Mouse (Mus musculus) heart, embryonic 10.5 days (tissue): Measurements from ENCODE around the gene Vmn1r85. TPM values are rescaled to one million over a fixed set of nuclear protein-coding genes. Genes with fewer than 3 reads are reported as not detected.
A peak's percentile ranks its signal among the peaks of the same experiment; 100 is the strongest.

Experiments
- DNase-seq: peaks from one replicate; pipeline ENCODE4 v3.0.0-alpha.2; 2017; ENCODE audit warnings: low spot score
- H3K27ac ChIP-seq: fragments of 300-500 bp; sonication (generic); 2 replicates; pipeline ENCODE4 v1.5.1; 2016; ENCODE audit warnings: mild to moderate bottlenecking
- H3K27me3 ChIP-seq: fragments of 300-500 bp; sonication (generic); 2 replicates; pipeline ENCODE4 v1.6.1; 2016; ENCODE audit warnings: mild to moderate bottlenecking; ENCODE audit not compliant: poor library complexity, insufficient read depth, severe bottlenecking
- H3K36me3 ChIP-seq: fragments of 300-500 bp; sonication (generic); 2 replicates; pipeline ENCODE4 v1.6.1; 2016; ENCODE audit warnings: mild to moderate bottlenecking, moderate library complexity
- H3K4me1 ChIP-seq: fragments of 300-500 bp; sonication (generic); 2 replicates; pipeline ENCODE4 v1.6.1; 2016; ENCODE audit warnings: mild to moderate bottlenecking
- H3K4me3 ChIP-seq: fragments of 300-500 bp; sonication (generic); 2 replicates; pipeline ENCODE4 v1.5.1; 2016; ENCODE audit warnings: mild to moderate bottlenecking, moderate library complexity
- H3K9me3 ChIP-seq: fragments of 300-500 bp; sonication (generic); 2 replicates; pipeline ENCODE4 v1.6.1; 2016; ENCODE audit warnings: mild to moderate bottlenecking, moderate library complexity
- WGBS: fragments of 180-500 bp; shearing (Covaris S2); methylation state at CpG from one replicate; pipeline ENCODE4 v1.1.7; 2016; 5-methylcytosine and 5-hydroxymethylcytosine counted together
- polyA plus RNA-seq: library from polyadenylated mRNA; unstranded; fragments of >200 nt; fragmentation: Nextera tagmentation; extraction: Ambion mirVana; gene quantifications from 2 replicates; pipeline ENCODE4 v1.2.1, GENCODE M21; 2016

Gene Vmn1r85
- polyA plus RNA-seq, 1 experiment from 2014 or later, result not detected

DNA sequence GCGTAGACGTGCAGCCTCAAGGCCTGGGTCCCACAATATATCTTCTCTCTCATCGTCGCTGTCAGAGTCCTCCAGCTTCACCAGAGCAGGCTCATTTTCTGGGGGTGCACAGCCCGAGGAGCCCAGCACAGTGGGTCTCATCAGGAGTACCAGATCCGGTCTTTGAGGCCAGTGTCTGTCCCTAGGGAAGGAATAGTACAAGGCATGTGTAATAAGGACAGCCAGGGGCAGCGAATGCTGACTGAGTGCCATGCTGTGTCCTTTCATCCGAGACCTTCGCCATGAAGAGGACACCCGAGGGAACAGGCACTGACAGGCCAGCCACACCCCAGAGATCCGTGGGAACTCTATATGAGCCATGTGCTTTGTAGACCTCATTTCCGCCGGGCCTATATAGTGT, 42.0 kb downstream of the Vmn1r85 start:
- H3K27me3 ChIP-seq, result no peaks in the 10 kb centered on the region
- DNase-seq, result no peak
- H3K4me3 ChIP-seq, result no peak overlapping the region
- no peaks in the 10 kb centered on the region for H3K36me3 ChIP-seq
- H3K4me1 ChIP-seq, result no peaks in the 10 kb centered on the region
- no peaks in the 10 kb centered on the region for H3K9me3 ChIP-seq
- WGBS, result 85% methylated on average over 13 of the region's 13 CpGs
- no peak overlapping the region for H3K27ac ChIP-seq

GRCm38 (mm10) chr7:13046084-13046483, 48.9 kb downstream of the Vmn1r85 start:
- no peak overlapping the region for H3K27ac ChIP-seq
- H3K4me3 ChIP-seq, result no peak overlapping the region
- no peaks in the 10 kb centered on the region for H3K36me3 ChIP-seq
- peak; percentile 84 for DNase-seq
- H3K27me3 ChIP-seq, result peaks cover 45% of the 10 kb centered on the region
- peaks cover 15% of the 10 kb centered on the region for H3K4me1 ChIP-seq
- H3K9me3 ChIP-seq, result peaks cover 7% of the 10 kb centered on the region; the same call in 1 of the 2 replicates
- WGBS, result 6% methylated on average over 2 of the region's 2 CpGs

GRCm38 (mm10) chr7:13044254-13044625, 50.7 kb downstream of the Vmn1r85 start:
- Histone ChIP-seq H3K36me3 (no peaks in the 10 kb centered on the region), H3K27me3 (peaks cover 45% of the 10 kb centered on the region), H3K4me3 (peak overlapping the region; percentile 61), H3K4me1 (peaks cover 18% of the 10 kb centered on the region), H3K9me3 (peaks cover 7% of the 10 kb centered on the region; the same call in 1 of the 2 replicates), H3K27ac (peak overlapping the region; percentile 37; the same call in 1 of the 2 replicates)
- DNase-seq, result no peak
- 2% methylated on average over 23 of the region's 23 CpGs for WGBS

DNA sequence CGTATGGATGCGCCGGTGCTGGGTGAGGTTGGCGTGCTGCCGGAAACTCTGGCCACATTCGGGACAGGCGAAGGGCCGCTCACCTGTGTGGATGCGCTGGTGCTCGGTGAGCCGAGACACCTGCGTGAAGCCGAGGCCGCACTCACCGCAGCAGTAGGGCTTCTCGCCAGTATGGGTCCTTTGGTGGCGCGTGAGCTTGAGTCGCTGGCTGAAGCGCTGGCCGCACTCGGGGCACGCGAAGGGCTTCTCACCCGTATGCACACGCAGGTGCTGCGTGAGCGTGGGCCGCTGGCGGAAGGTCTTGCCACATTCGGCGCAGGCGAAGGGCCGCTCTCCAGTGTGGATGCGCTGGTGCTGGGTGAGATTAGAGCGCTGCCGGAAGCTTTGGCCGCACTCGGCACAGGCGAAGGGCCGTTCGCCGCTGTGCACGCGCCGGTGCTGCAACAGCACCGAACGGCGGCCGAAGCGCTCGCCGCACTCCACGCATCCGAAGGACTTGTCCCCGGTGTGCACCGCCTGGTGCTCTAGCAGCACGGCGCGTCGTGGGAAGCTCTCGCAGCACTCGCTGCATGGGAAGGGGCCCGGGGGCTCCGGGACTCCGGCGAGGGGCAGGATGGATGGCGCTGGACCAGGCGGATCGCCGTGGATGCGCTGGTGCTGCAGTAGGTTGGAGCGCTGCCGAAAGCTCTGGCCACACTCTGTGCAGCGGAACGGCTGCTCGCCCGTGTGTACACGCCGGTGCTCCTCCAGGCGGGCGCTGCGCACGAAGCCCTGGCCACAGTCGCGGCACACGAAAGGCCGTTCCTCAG, 51.3 kb downstream of the Vmn1r85 start:
- peaks cover 7% of the 10 kb centered on the region; the same call in 1 of the 2 replicates for H3K9me3 ChIP-seq
- peaks cover 45% of the 10 kb centered on the region for H3K27me3 ChIP-seq
- DNase-seq, result no peak
- H3K4me3 ChIP-seq, result peak overlapping the region; percentile 61
- H3K27ac ChIP-seq, result peak overlapping the region; percentile 37; the same call in 1 of the 2 replicates
- H3K4me1 ChIP-seq, result peaks cover 24% of the 10 kb centered on the region
- WGBS, result 5% methylated on average over 88 of the region's 88 CpGs
- no peaks in the 10 kb centered on the region for H3K36me3 ChIP-seq

DNA sequence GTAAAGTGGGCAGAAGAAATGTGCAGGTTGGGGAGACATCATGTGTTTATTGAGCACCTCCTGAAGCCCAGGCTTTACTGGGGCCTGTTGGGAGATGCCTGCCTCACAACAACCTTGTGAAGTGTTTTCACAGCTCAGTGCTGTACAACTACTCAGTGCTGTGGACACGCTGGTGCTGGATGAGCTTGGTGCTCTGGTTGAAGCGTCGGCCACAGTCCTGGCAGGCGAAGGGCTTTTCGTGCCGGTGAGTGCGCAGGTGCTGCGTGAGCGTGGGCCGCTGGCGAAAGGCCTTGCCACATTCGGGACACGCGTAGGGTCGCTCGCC, 51.9 kb downstream of the Vmn1r85 start:
- WGBS, result 29% methylated on average over 16 of the region's 16 CpGs
- peaks cover 27% of the 10 kb centered on the region for H3K4me1 ChIP-seq
- H3K4me3 ChIP-seq, result peak overlapping the region; percentile 61
- H3K9me3 ChIP-seq, result peaks cover 7% of the 10 kb centered on the region; the same call in 1 of the 2 replicates
- H3K27ac ChIP-seq, result 0 out of 2 replicates have a peak overlapping the region, but pooled peaks have one; percentile 37
- H3K36me3 ChIP-seq, result no peaks in the 10 kb centered on the region
- no peak for DNase-seq
- H3K27me3 ChIP-seq, result peaks cover 45% of the 10 kb centered on the region

DNA sequence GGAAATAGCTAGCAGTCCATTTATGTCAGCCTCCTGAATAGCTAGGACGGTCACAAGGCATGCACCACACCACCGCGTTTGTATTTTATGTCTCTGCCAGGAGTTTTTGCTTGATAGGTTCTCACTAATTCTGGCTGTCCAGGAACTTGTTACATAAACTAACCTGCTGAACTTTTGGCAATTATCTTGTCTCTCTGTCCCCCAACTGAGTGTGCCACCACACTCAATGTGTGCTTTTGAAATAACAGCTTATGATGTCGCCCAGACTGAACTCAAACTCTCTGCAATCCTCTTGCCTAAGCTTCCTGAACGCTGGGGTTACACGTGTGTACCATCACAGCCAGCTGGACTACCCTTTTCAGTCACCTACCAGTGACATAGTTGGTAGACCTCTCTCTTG, 52.5 kb downstream of the Vmn1r85 start:
- H3K9me3 ChIP-seq, result peaks cover 7% of the 10 kb centered on the region; the same call in 1 of the 2 replicates
- 65% methylated on average over 6 of the region's 6 CpGs for WGBS
- no peaks in the 10 kb centered on the region for H3K36me3 ChIP-seq
- no peak overlapping the region for H3K27ac ChIP-seq
- H3K4me1 ChIP-seq, result peaks cover 27% of the 10 kb centered on the region
- H3K4me3 ChIP-seq, result no peak overlapping the region
- peaks cover 45% of the 10 kb centered on the region for H3K27me3 ChIP-seq
- no peak for DNase-seq

DNA sequence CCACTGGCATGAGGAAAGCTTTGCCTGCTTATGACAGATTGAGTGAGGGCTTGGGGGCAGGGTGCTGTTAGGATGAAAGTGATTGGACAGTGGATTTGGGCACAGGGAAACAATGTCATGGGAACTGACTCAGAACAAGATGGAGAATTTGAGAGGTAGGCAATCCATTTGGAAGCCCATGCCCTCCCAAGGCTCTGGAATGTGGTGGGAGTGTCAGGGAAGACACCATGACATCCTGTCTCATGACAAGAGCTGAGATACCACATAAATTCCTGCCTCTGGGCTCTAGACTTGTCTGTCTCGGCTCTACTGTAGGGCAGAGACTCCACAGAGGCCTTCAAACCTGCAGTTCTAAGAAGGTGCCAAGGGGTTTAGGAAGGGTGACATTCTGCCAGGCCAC, 53.7 kb downstream of the Vmn1r85 start:
- peaks cover 33% of the 10 kb centered on the region for H3K4me1 ChIP-seq
- H3K4me3 ChIP-seq, result no peak overlapping the region
- H3K36me3 ChIP-seq, result peaks cover 2% of the 10 kb centered on the region
- no peak overlapping the region for H3K27ac ChIP-seq
- peaks cover 7% of the 10 kb centered on the region; the same call in 1 of the 2 replicates for H3K9me3 ChIP-seq
- DNase-seq, result no peak
- peaks cover 45% of the 10 kb centered on the region for H3K27me3 ChIP-seq
- WGBS, result 52% methylated on average over 1 of the region's 1 CpGs

DNA sequence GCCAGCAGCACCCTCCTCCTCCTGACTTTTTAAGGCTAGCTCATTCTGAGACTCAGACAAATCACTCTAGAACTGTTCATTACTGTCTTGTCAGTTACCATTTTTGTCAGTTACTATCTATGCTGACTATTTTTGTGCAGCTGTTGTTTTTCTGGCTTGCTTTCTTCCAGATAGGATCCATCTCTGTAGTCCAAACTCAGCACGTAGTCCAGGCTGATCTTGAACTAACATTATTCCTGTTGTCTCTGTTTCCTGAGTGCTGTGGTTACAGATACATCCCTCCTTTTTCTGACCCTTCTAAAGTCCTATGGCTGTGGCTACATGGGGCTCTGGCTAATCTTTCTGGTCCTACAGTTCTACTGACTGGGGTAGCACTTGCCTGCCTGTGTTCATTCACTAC, 55.8 kb downstream of the Vmn1r85 start:
- Histone ChIP-seq H3K36me3 (peaks cover 17% of the 10 kb centered on the region), H3K4me1 (peaks cover 39% of the 10 kb centered on the region), H3K9me3 (peaks cover 7% of the 10 kb centered on the region; the same call in 1 of the 2 replicates), H3K27me3 (peaks cover 29% of the 10 kb centered on the region), H3K4me3 (peak overlapping the region; percentile 85), H3K27ac (peak overlapping the region; percentile 100)
- no peak for DNase-seq
- WGBS, result 62% methylated on average over 1 of the region's 1 CpGs

GRCm38 (mm10) chr7:13038621-13039169, 56.3 kb downstream of the Vmn1r85 start:
- Histone ChIP-seq H3K4me3 (peak overlapping the region; percentile 85), H3K27me3 (peaks cover 24% of the 10 kb centered on the region), H3K27ac (peak overlapping the region; percentile 100), H3K9me3 (peaks cover 7% of the 10 kb centered on the region; the same call in 1 of the 2 replicates), H3K36me3 (peaks cover 17% of the 10 kb centered on the region), H3K4me1 (peaks cover 34% of the 10 kb centered on the region)
- DNase-seq, result no peak
- 20% methylated on average over 15 of the region's 15 CpGs for WGBS

GRCm38 (mm10) chr7:13037901-13038555, 56.9 kb downstream of the Vmn1r85 start, which contains the start of gene Ube2m:
Gene Ube2m (minus strand): TSS chr7:13038275.
- Histone ChIP-seq H3K27ac (peak within 1 kb of the TSS; percentile 100), H3K36me3 (peaks cover 22% of the 10 kb centered on the region), H3K9me3 (peaks cover 2% of the 10 kb centered on the region; the same call in 1 of the 2 replicates), H3K4me3 (peak within 1 kb of the TSS; percentile 85), H3K27me3 (peaks cover 17% of the 10 kb centered on the region), H3K4me1 (peaks cover 32% of the 10 kb centered on the region)
- DNase-seq, result peak; percentile 99
- under 1% methylated on average over 55 of the region's 65 CpGs for WGBS

- Histone ChIP-seq H3K4me1 (peaks cover 32% of the 10 kb centered on the region), H3K27ac (peak overlapping the region; percentile 100), H3K27me3 (peaks cover 11% of the 10 kb centered on the region), H3K36me3 (peaks cover 29% of the 10 kb centered on the region), H3K9me3 (no peaks in the 10 kb centered on the region), H3K4me3 (peak overlapping the region; percentile 85)
- no peak for DNase-seq
- under 1% methylated on average over 31 of the region's 33 CpGs for WGBS
Measured at GRCm38 (mm10) chr7:13037366-13037765, 57.6 kb downstream of the Vmn1r85 start.

DNA sequence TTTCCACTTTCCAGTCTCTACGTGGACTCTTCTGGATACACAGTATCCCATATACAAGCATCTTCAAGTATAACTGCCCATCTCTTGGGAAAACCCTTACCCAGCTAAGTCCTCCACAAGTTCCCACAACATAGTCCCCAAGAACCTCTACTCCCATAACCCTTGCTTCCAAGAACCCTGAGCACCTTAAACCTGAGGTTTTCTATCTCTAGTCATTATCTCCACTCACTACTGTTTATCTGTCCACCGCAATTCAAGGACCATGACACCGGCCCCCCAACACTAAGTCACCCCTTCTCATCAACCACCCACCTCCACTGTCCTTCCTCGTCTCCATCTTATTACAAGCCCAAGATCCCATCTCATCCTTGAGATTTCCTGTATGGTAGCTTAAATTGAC, 58.2 kb downstream of the Vmn1r85 start:
- no peak for DNase-seq
- Histone ChIP-seq H3K4me3 (peak overlapping the region; percentile 85), H3K9me3 (no peaks in the 10 kb centered on the region), H3K4me1 (peaks cover 32% of the 10 kb centered on the region), H3K27me3 (peaks cover 5% of the 10 kb centered on the region), H3K27ac (peak overlapping the region; percentile 100), H3K36me3 (peaks cover 35% of the 10 kb centered on the region)
- WGBS, result 35% methylated on average over 4 of the region's 4 CpGs
